Mouse (Mus musculus): ENCODE data around the gene Ppfibp2. TPM values are rescaled to one million over a fixed set of nuclear protein-coding genes. Genes with fewer than 3 reads are reported as not detected.

Gene Ppfibp2
- polyA plus RNA-seq, 1 experiment: 0.01 TPM

DNA sequence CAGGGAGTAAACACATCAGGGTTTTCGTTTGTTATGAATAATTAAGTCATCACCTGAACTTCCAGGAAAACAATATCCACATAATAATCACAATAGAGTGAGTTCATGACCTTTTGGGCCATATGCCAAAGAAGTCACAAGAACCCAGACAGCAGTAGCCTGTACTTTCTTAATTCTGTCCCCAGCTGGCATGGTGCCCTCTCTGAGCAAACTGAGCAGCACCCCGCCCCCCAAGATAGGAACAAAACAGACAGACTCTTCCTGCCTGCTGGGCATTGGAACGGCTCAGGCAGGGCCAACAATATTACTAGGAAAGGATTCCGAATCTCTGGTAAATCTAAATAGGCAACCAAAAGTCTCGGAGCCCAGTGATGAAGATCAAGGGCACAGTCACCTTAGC lies 110.9 kb downstream of the Ppfibp2 start:
- H3K36me3 ChIP-seq (ENCODE audit: control insufficient read depth, insufficient read depth): no peaks in the 10 kb centered on the region
- no peaks in the 10 kb centered on the region for H3K27me3 ChIP-seq (ENCODE audit: control insufficient read depth, insufficient read depth, insufficient read length)
- no peaks in the 10 kb centered on the region for H3K79me3 ChIP-seq (ENCODE audit: low read depth)
- no peak for TF ChIP-seq FOSL1 (IDR thresholded peaks at IDR 0.05; ENCODE audit: insufficient read depth, low read length, poor library complexity, severe bottlenecking)
- no peak for TF ChIP-seq CEBPB (IDR thresholded peaks at IDR 0.05; ENCODE audit: low read depth)
- no peak for TF ChIP-seq MAX (IDR thresholded peaks at IDR 0.05)
- no peak for TF ChIP-seq MYOG (IDR thresholded peaks at IDR 0.05; ENCODE audit: control insufficient read depth, extremely low read depth, insufficient read length)
- H3K4me3 ChIP-seq (ENCODE audit: insufficient read depth, poor library complexity, severe bottlenecking): no peak overlapping the region
- no peaks in the 10 kb centered on the region for H3K79me2 ChIP-seq (ENCODE audit: control insufficient read depth, insufficient read depth)
- no peak overlapping the region for H3ac ChIP-seq (ENCODE audit: control insufficient read depth, insufficient read length, low read depth)

DNA sequence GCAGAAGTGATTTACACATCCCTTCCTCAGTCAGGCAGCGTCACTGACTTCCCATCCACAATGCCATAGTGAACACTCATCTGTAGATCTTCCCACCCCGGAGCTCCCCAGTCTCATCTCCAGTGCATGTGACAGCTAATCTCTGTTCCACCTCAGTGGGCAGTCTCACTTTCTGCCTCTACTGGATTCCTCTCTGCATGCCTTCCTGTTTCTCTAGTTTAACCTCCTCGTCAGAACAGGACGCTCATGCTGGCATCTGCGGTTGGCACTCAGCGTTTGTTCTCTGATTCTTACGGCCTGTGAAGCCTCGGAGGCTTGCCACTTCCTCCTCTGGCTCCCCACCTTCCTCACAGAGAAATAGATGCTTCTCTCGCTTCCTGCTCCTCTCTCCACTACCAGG lies 112.6 kb downstream of the Ppfibp2 start:
- Histone ChIP-seq H3K36me3 (ENCODE audit: control insufficient read depth, insufficient read depth) (no peaks in the 10 kb centered on the region), H3K79me2 (ENCODE audit: control insufficient read depth, insufficient read depth) (no peaks in the 10 kb centered on the region), H3K4me3 (ENCODE audit: insufficient read depth, poor library complexity, severe bottlenecking) (no peak overlapping the region), H3K27me3 (ENCODE audit: control insufficient read depth, insufficient read depth, insufficient read length) (no peaks in the 10 kb centered on the region), H3ac (ENCODE audit: control insufficient read depth, insufficient read length, low read depth) (no peak overlapping the region), H3K79me3 (ENCODE audit: low read depth) (no peaks in the 10 kb centered on the region)
- no peak for TF ChIP-seq CEBPB (IDR thresholded peaks at IDR 0.05; ENCODE audit: low read depth)
- no peak for TF ChIP-seq MYOD1 (IDR thresholded peaks at IDR 0.05; ENCODE audit: control insufficient read depth, insufficient read length, low read depth)
- TF ChIP-seq MAX (IDR thresholded peaks at IDR 0.05): no peak
- TF ChIP-seq FOSL1 (IDR thresholded peaks at IDR 0.05; ENCODE audit: insufficient read depth, low read length, poor library complexity, severe bottlenecking): no peak
- no peak for TF ChIP-seq USF1 (IDR thresholded peaks at IDR 0.05; ENCODE audit: low read depth)
- TF ChIP-seq CTCF (IDR thresholded peaks at IDR 0.05; ENCODE audit: control insufficient read depth, insufficient read depth, insufficient read length): no peak
- TF ChIP-seq MYOG (IDR thresholded peaks at IDR 0.05; ENCODE audit: control insufficient read depth, extremely low read depth, insufficient read length): no peak

DNA sequence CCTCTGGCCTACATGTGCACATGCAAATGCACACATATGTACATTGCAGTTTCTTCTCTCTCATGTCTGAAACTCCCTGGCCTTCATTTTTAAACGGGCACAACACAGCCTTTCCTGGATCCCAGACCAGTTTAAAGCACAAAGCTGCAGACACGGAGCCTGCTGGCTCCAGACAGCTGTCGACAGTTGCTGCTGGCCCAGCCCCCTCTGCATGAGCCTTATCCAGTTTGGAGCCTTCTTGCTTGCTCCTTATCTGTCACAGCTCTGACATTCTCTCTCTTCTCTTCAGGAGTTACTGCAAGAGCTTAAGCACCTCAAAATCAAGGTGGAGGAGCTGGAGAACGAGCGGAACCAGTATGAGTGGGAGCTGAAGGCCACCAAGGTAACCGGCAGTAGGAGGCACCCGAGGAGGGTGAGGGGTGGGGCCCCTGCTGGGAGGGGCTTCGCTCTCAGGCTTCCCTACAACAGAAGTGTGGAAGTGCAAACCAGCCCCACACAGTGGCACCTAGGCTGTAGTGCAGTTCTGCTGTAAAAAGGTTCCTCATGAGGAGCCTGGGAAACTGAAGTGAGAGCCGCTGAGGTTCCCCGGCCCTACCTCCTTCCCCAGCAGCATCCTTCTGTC lies 113.6 kb downstream of the Ppfibp2 start:
- no peaks in the 10 kb centered on the region for H3K36me3 ChIP-seq (ENCODE audit: control insufficient read depth, insufficient read depth)
- H3ac ChIP-seq (ENCODE audit: control insufficient read depth, insufficient read length, low read depth): no peak overlapping the region
- H3K27me3 ChIP-seq (ENCODE audit: control insufficient read depth, insufficient read depth, insufficient read length): no peaks in the 10 kb centered on the region
- H3K79me3 ChIP-seq (ENCODE audit: low read depth): no peaks in the 10 kb centered on the region
- TF ChIP-seq CTCF (IDR thresholded peaks at IDR 0.05; ENCODE audit: control insufficient read depth, insufficient read depth, insufficient read length) (no peak), FOSL1 (IDR thresholded peaks at IDR 0.05; ENCODE audit: insufficient read depth, low read length, poor library complexity, severe bottlenecking) (no peak), MYOG (IDR thresholded peaks at IDR 0.05; ENCODE audit: control insufficient read depth, extremely low read depth, insufficient read length) (no peak), USF1 (IDR thresholded peaks at IDR 0.05; ENCODE audit: low read depth) (no peak), MAX (IDR thresholded peaks at IDR 0.05) (no peak), MYOD1 (IDR thresholded peaks at IDR 0.05; ENCODE audit: control insufficient read depth, insufficient read length, low read depth) (no peak), CEBPB (IDR thresholded peaks at IDR 0.05; ENCODE audit: low read depth) (no peak)
- no peaks in the 10 kb centered on the region for H3K79me2 ChIP-seq (ENCODE audit: control insufficient read depth, insufficient read depth)
- H3K4me3 ChIP-seq (ENCODE audit: insufficient read depth, poor library complexity, severe bottlenecking): no peak overlapping the region

DNA sequence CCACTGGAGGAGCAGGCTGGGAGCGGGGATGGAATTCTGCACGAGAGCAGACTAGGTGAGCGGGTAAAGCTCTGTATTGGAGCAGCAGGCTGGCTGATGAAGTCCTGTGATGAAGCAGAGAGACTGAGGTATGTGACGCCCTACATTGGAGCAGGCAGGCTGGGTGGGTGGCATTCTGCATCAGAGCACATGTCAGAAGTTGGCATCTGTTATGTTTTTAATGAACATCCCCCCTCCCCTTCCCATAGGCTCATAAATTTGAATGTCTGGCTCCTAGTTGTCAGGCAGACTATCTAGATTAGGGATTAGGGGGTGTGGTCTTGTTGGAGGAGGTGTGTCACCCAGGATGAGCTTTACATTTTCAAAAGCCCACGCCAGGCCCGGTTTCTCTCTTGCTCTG lies 117.7 kb downstream of the Ppfibp2 start:
- Histone ChIP-seq H3K4me3 (ENCODE audit: insufficient read depth, poor library complexity, severe bottlenecking) (no peak overlapping the region), H3K79me2 (ENCODE audit: control insufficient read depth, insufficient read depth) (no peaks in the 10 kb centered on the region), H3K79me3 (ENCODE audit: low read depth) (no peaks in the 10 kb centered on the region), H3ac (ENCODE audit: control insufficient read depth, insufficient read length, low read depth) (no peak overlapping the region), H3K27me3 (ENCODE audit: control insufficient read depth, insufficient read depth, insufficient read length) (no peaks in the 10 kb centered on the region), H3K36me3 (ENCODE audit: control insufficient read depth, insufficient read depth) (no peaks in the 10 kb centered on the region)
- TF ChIP-seq CTCF (IDR thresholded peaks at IDR 0.05; ENCODE audit: control insufficient read depth, insufficient read depth, insufficient read length) (no peak), CEBPB (IDR thresholded peaks at IDR 0.05; ENCODE audit: low read depth) (no peak), MYOG (IDR thresholded peaks at IDR 0.05; ENCODE audit: control insufficient read depth, extremely low read depth, insufficient read length) (no peak), MAX (IDR thresholded peaks at IDR 0.05) (no peak), FOSL1 (IDR thresholded peaks at IDR 0.05; ENCODE audit: insufficient read depth, low read length, poor library complexity, severe bottlenecking) (no peak), USF1 (IDR thresholded peaks at IDR 0.05; ENCODE audit: low read depth) (no peak), MYOD1 (IDR thresholded peaks at IDR 0.05; ENCODE audit: control insufficient read depth, insufficient read length, low read depth) (no peak)

DNA sequence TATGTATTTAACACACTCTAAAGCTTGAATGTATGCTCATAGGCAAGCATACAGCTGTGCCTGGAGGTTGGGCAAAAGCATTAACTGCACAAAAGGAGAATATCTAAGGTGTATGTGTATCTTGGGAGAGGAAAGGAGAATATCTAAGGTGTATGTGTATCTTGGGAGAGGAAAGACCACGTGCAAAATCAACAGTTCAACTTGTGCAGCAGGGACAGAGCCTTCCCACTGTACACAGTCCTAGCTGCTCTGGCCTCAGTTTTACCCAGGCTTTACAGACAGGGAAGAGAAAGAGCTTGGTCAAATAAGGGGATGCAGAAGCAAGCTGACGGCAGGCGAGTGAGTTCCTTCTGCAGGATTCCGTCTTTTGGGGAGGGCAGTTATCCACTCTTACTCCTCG lies 119.1 kb downstream of the Ppfibp2 start:
- TF ChIP-seq MAX (IDR thresholded peaks at IDR 0.05): no peak
- no peak for TF ChIP-seq MYOG (IDR thresholded peaks at IDR 0.05; ENCODE audit: control insufficient read depth, extremely low read depth, insufficient read length)
- TF ChIP-seq MYOD1 (IDR thresholded peaks at IDR 0.05; ENCODE audit: control insufficient read depth, insufficient read length, low read depth): no peak

DNA sequence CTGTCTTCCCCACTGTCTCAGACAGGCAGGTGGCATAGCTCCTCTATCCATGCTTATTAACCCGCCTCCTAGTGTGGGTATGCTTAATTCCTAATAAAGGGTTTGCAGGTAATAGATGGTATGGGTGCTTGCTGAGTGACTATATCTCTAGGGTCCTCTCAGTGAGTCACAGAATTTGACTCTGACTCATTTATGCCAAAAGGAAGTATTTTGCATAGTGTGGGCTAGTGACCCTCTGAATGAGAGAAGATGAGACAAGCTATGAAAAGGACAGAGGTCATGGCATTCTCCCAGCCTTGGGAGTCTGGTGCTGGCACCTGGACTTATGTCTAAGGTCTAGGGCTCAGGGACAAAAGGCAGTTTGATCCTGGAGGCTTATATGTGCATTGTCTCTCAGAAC lies 125.8 kb downstream of the Ppfibp2 start:
- Histone ChIP-seq H3K79me2 (ENCODE audit: control insufficient read depth, insufficient read depth) (no peaks in the 10 kb centered on the region), H3K79me3 (ENCODE audit: low read depth) (no peaks in the 10 kb centered on the region), H3ac (ENCODE audit: control insufficient read depth, insufficient read length, low read depth) (no peak overlapping the region), H3K36me3 (ENCODE audit: control insufficient read depth, insufficient read depth) (no peaks in the 10 kb centered on the region), H3K4me3 (ENCODE audit: insufficient read depth, poor library complexity, severe bottlenecking) (no peak overlapping the region), H3K27me3 (ENCODE audit: control insufficient read depth, insufficient read depth, insufficient read length) (no peaks in the 10 kb centered on the region)
- TF ChIP-seq CEBPB (IDR thresholded peaks at IDR 0.05; ENCODE audit: low read depth) (no peak), MYOD1 (IDR thresholded peaks at IDR 0.05; ENCODE audit: control insufficient read depth, insufficient read length, low read depth) (no peak), FOSL1 (IDR thresholded peaks at IDR 0.05; ENCODE audit: insufficient read depth, low read length, poor library complexity, severe bottlenecking) (no peak), USF1 (IDR thresholded peaks at IDR 0.05; ENCODE audit: low read depth) (no peak), MAX (IDR thresholded peaks at IDR 0.05) (no peak), MYOG (IDR thresholded peaks at IDR 0.05; ENCODE audit: control insufficient read depth, extremely low read depth, insufficient read length) (no peak), CTCF (IDR thresholded peaks at IDR 0.05; ENCODE audit: control insufficient read depth, insufficient read depth, insufficient read length) (no peak)

More for the DNA sequence above, 119.1 kb downstream of the Ppfibp2 start:
- H3K36me3 ChIP-seq (ENCODE audit: control insufficient read depth, insufficient read depth): no peaks in the 10 kb centered on the region
- H3K79me2 ChIP-seq (ENCODE audit: control insufficient read depth, insufficient read depth): no peaks in the 10 kb centered on the region
- H3K79me3 ChIP-seq (ENCODE audit: low read depth): no peaks in the 10 kb centered on the region
- no peak overlapping the region for H3K4me3 ChIP-seq (ENCODE audit: insufficient read depth, poor library complexity, severe bottlenecking)
- H3ac ChIP-seq (ENCODE audit: control insufficient read depth, insufficient read length, low read depth): no peak overlapping the region
- no peaks in the 10 kb centered on the region for H3K27me3 ChIP-seq (ENCODE audit: control insufficient read depth, insufficient read depth, insufficient read length)
